Mouse (Mus musculus): ENCODE measurements around the gene Tubb3. TPM values are rescaled to one million over a fixed set of nuclear protein-coding genes. Genes with fewer than 3 reads are reported as not detected.
"Not testable (repeated sequence)": the region's sequence is repeated elsewhere in the genome, so short reads cannot be mapped to it uniquely, and the experiment has no call there.

The Tubb3 gene
- polyA plus RNA-seq, 1 experiment from 2014 or later: 11.2 TPM

DNA sequence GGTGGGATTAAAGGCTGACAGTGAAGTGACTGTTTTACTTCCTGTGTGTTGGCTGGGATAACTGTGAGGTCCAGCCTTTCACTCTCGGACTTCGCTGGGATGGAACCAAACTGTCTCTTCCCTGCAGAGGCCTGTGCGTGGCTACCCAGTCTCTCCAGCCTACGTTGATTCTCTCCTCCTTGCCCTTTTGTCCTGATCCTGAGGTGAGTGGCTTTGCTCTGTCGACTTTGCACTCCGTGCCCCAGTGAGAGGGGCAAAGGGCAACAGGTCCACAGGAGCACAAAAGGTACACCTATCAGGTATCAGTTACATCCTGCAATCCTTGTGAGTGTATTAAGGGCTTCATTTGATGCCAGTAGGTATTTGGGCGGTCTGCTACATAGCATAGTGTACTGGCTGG is 12.2 kb downstream of the Tubb3 start, which contains the start of gene Def8:
Def8 (plus strand) TSS at position 87 of the 400 bp plus-strand sequence.
- H3K9ac ChIP-seq (ENCODE audit: low read length): no peak within 1 kb of the TSS
- no peak within 1 kb of the TSS for H3K4me3 ChIP-seq (ENCODE audit: low read depth, low read length)
- no peak within 1 kb of the TSS for H3K27ac ChIP-seq (replicated peaks; ENCODE audit: low read depth, low read length)
- ATAC-seq (ENCODE audit: insufficient number of reproducible peaks, low FRiP score, low TSS enrichment, low read depth) (no peak), DNase-seq (ENCODE audit: low spot score) (no peak)
- peaks cover 7% of the 10 kb centered on the region; the same call in 1 of the 2 replicates for H3K9me3 ChIP-seq (ENCODE audit: control insufficient read depth, low read length)
- H3K4me1 ChIP-seq (ENCODE audit: control insufficient read depth, insufficient read depth, low read length): no peaks in the 10 kb centered on the region
- H3K27me3 ChIP-seq (ENCODE audit: control insufficient read depth, insufficient read depth, low read length): no peaks in the 10 kb centered on the region
- H3K36me3 ChIP-seq (ENCODE audit: control insufficient read depth, insufficient read depth, low read length): no peaks in the 10 kb centered on the region
- 0 out of 2 replicates have a peak within 1 kb of the TSS, but pooled peaks have one; percentile 16 for H3K4me2 ChIP-seq (ENCODE audit: low read depth, severe bottlenecking)
- 72% methylated on average over 7 of the region's 7 CpGs for WGBS

DNA sequence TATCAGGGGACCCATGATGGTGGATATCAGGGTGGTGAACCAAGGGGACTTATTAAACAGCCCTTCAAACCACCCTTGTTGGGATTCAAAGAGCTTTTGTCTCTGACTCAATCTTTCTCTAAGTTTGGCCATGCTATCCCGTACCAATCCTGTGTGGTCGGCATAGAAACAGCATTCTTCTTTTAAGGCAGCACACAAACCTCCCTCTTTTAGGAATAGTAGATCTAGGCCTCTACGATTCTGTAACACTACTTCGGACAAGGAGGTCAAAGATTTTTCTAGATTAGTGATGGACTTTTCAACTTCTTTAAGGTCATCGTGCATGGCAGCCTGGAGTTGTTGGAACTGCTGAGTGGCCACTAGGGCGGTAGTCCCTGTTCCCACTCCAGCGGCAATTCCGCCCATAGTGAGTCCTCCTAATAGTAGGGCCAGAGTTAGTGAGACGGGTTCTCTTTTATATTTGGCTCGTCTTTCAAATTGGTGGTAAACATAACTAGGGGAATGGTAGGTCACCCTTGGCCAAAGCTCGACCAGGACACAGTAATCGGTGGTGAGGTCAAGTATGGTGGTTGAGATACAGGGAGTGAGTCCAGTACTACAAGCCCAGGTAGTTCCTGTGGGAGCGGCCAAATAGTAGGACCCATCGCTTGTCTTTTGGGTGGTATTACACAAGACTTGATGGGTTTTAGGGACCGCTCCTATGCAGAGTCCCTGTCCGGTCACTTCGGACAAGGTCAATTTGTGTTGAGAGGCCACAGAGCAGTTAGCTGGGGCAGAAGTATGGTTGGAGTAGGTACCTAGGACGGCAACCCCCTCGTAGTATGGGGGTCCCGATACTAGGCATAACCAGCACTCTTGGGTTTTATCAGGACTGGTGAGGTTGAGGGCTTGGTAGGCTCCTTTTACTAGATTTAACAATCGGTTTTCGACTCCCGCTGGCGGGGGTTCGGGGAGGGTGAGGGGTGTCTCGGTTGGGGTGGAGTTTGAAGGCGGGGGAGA is 15.6 kb downstream of the Tubb3 start:
- ATAC-seq (ENCODE audit: insufficient number of reproducible peaks, low FRiP score, low TSS enrichment, low read depth) (no peak), DNase-seq (ENCODE audit: low spot score) (no peak)
- H3K9me3 ChIP-seq (ENCODE audit: control insufficient read depth, low read length): peaks cover 16% of the 10 kb centered on the region; the same call in 1 of the 2 replicates
- no peak overlapping the region for H3K4me3 ChIP-seq (ENCODE audit: low read depth, low read length)
- H3K27me3 ChIP-seq (ENCODE audit: control insufficient read depth, insufficient read depth, low read length): no peaks in the 10 kb centered on the region
- H3K4me1 ChIP-seq (ENCODE audit: control insufficient read depth, insufficient read depth, low read length): no peaks in the 10 kb centered on the region
- no peak overlapping the region for H3K9ac ChIP-seq (ENCODE audit: low read length)
- H3K36me3 ChIP-seq (ENCODE audit: control insufficient read depth, insufficient read depth, low read length): no peaks in the 10 kb centered on the region
- H3K27ac ChIP-seq (replicated peaks; ENCODE audit: low read depth, low read length): no peak overlapping the region
- no peak overlapping the region for H3K4me2 ChIP-seq (ENCODE audit: low read depth, severe bottlenecking)
- 96% methylated on average over 27 of the region's 27 CpGs for WGBS

DNA sequence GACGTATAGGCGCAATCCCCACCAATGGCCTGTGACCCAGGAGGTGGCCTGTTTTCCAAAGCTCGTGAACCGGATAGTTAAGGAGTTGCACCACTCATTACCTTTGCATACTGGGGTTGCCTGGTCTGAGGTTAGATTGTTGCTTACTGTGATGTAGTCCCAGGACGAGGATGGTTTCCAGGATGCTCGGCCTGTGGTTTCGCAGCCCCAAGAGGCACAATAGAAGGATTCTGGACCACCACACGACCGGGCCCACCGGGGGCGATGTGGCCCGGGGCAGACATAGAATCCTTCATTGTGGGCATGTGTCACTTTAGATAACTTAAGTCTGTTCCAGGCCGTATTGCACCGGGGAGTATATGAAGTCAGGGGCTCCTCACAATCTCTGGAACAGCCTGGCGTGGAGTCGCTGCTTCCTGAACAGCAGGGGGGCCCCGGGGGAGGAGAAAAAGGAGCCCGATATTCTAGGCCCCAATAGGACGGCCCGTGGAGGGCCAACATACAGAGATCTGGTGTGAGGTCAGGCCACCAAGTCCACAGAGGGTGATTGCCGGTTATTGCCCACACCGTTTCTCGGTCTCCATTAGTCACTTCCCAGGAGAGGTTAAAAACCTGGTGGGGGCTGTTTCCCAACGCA is 16.5 kb downstream of the Tubb3 start:
- ATAC-seq (ENCODE audit: insufficient number of reproducible peaks, low FRiP score, low TSS enrichment, low read depth) (no peak), DNase-seq (ENCODE audit: low spot score) (no peak)
- peaks cover 19% of the 10 kb centered on the region; the same call in 1 of the 2 replicates for H3K9me3 ChIP-seq (ENCODE audit: control insufficient read depth, low read length)
- H3K27me3 ChIP-seq (ENCODE audit: control insufficient read depth, insufficient read depth, low read length): no peaks in the 10 kb centered on the region
- 98% methylated on average over 24 of the region's 24 CpGs for WGBS
- no peak overlapping the region for H3K27ac ChIP-seq (replicated peaks; ENCODE audit: low read depth, low read length)
- no peak overlapping the region for H3K4me3 ChIP-seq (ENCODE audit: low read depth, low read length)
- H3K9ac ChIP-seq (ENCODE audit: low read length): no peak overlapping the region
- no peak overlapping the region for H3K4me2 ChIP-seq (ENCODE audit: low read depth, severe bottlenecking)
- H3K4me1 ChIP-seq (ENCODE audit: control insufficient read depth, insufficient read depth, low read length): no peaks in the 10 kb centered on the region
- no peaks in the 10 kb centered on the region for H3K36me3 ChIP-seq (ENCODE audit: control insufficient read depth, insufficient read depth, low read length)

DNA sequence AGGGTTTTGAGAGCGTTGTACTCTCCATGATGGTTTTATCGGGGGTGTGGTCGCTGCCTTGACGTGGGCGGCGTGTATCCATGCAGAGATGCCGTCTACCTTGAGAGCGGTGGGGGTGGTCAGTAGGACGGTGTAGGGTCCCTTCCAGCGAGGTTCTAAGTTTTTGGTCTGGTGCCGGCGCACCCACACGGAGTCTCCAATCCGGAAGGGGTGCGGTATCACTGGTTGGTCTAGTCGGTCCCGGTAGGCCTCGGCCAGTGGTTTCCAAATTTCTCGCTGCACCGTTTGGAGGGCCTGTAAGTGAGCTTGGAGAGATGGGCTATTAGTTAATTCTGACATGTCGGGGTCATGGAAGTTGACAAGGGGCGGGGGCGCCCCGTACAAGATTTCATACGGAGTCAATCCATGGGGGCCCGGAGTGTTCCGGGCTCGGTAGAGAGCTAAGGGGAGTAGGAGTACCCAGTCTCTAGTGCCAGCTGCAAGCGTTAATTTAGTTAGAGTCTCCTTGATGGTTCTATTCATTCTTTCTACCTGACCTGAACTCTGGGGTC is 17.2 kb downstream of the Tubb3 start:
- Histone ChIP-seq H3K9ac (ENCODE audit: low read length) (no peak overlapping the region), H3K4me1 (ENCODE audit: control insufficient read depth, insufficient read depth, low read length) (no peaks in the 10 kb centered on the region), H3K27me3 (ENCODE audit: control insufficient read depth, insufficient read depth, low read length) (no peaks in the 10 kb centered on the region), H3K27ac (replicated peaks; ENCODE audit: low read depth, low read length) (no peak overlapping the region), H3K36me3 (ENCODE audit: control insufficient read depth, insufficient read depth, low read length) (no peaks in the 10 kb centered on the region), H3K4me2 (ENCODE audit: low read depth, severe bottlenecking) (no peak overlapping the region), H3K4me3 (ENCODE audit: low read depth, low read length) (no peak overlapping the region), H3K9me3 (ENCODE audit: control insufficient read depth, low read length) (peaks cover 19% of the 10 kb centered on the region; the same call in 1 of the 2 replicates)
- whole genome bisulfite sequencing: 97% methylated on average over 29 of the region's 29 CpGs
- DNase-seq (ENCODE audit: low spot score) (no peak), ATAC-seq (ENCODE audit: insufficient number of reproducible peaks, low FRiP score, low TSS enrichment, low read depth) (no peak)

DNA sequence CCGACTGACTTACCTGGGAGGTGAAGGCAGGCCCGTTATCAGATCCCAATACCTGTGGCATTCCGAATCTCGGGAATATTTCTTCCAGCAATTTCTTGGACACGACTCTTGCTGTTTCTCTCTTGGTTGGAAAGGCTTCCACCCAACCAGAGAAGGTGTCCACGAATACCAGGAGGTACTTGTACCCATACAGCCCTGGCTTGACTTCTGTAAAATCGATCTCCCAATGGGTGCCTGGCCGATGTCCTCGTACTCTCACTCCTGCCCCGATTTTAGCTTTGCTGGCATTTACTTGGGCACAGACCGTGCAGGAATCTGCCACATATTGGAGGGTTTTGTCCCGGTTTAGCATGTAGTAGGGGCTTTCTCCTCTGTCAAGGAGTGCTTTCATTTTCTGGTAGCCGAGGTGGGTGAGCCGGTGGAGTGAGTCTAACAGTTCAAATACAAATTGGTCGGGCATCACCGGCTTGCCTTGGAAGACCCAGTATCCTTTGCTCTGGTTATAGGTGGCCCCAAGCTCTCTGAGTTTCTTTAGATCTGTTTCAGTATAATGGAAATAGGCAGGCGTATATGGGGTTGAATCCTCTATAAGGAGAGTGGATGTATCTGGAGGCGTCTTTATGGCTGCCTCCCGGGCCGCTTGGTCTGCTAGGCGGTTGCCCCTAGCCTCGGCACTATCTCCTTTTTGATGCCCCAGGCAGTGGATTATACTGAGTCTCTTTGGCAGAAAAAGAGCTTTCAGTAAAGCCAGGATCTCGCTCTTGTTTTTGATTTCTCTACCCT is 17.9 kb downstream of the Tubb3 start:
- H3K9ac ChIP-seq (ENCODE audit: low read length): no peak overlapping the region
- WGBS: 95% methylated on average over 23 of the region's 23 CpGs
- H3K27ac ChIP-seq (replicated peaks; ENCODE audit: low read depth, low read length): no peak overlapping the region
- peaks cover 19% of the 10 kb centered on the region; the same call in 1 of the 2 replicates for H3K9me3 ChIP-seq (ENCODE audit: control insufficient read depth, low read length)
- no peaks in the 10 kb centered on the region for H3K36me3 ChIP-seq (ENCODE audit: control insufficient read depth, insufficient read depth, low read length)
- no peak for ATAC-seq (ENCODE audit: insufficient number of reproducible peaks, low FRiP score, low TSS enrichment, low read depth)
- H3K4me1 ChIP-seq (ENCODE audit: control insufficient read depth, insufficient read depth, low read length): no peaks in the 10 kb centered on the region
- no peaks in the 10 kb centered on the region for H3K27me3 ChIP-seq (ENCODE audit: control insufficient read depth, insufficient read depth, low read length)
- no peak for DNase-seq (ENCODE audit: low spot score)
- no peak overlapping the region for H3K4me3 ChIP-seq (ENCODE audit: low read depth, low read length)
- no peak overlapping the region for H3K4me2 ChIP-seq (ENCODE audit: low read depth, severe bottlenecking)

DNA sequence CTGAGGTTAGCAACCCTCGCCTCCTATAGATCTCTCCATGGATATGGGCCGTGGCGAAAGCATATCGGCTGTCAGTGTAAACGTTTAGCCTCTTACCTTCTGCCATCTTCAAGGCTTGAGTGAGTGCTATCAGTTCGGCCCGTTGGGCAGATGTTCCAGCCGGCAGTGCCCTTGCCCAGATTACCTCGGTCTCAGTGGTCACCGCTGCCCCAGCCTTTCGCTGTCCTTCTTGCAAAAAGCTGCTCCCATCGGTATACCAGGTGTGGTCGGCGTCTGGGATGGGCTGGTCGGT is 18.4 kb downstream of the Tubb3 start:
- not testable (repeated sequence) for H3K4me1 ChIP-seq (ENCODE audit: control insufficient read depth, insufficient read depth, low read length); H3K36me3 ChIP-seq (ENCODE audit: control insufficient read depth, insufficient read depth, low read length); H3K27me3 ChIP-seq (ENCODE audit: control insufficient read depth, insufficient read depth, low read length); ATAC-seq (ENCODE audit: insufficient number of reproducible peaks, low FRiP score, low TSS enrichment, low read depth); H3K27ac ChIP-seq (replicated peaks; ENCODE audit: low read depth, low read length); H3K9ac ChIP-seq (ENCODE audit: low read length); DNase-seq (ENCODE audit: low spot score); H3K4me2 ChIP-seq (ENCODE audit: low read depth, severe bottlenecking); H3K4me3 ChIP-seq (ENCODE audit: low read depth, low read length)
- H3K9me3 ChIP-seq (ENCODE audit: control insufficient read depth, low read length): peaks cover 21% of the 10 kb centered on the region; the same call in 1 of the 2 replicates
- WGBS: 98% methylated on average over 15 of the region's 15 CpGs

DNA sequence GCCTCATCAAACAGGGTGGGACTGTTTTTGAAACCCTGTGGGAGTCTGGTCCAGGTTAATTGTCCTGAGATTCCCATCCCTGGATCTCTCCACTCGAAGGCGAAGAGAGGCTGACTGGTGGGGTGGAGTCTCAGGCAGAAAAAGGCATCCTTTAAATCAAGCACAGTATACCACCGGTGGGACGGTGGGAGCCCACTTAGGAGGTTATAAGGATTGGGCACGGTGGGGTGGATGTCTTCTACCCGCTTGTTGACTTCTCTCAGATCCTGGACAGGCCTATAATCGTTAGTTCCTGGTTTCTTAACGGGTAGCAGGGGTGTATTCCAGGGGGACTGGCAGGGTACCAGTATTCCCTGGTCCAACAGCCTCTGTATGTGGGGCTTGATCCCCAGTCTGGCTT is 19.7 kb downstream of the Tubb3 start:
- H3K4me1 ChIP-seq (ENCODE audit: control insufficient read depth, insufficient read depth, low read length); H3K4me3 ChIP-seq (ENCODE audit: low read depth, low read length); H3K9ac ChIP-seq (ENCODE audit: low read length); H3K27ac ChIP-seq (replicated peaks; ENCODE audit: low read depth, low read length); H3K4me2 ChIP-seq (ENCODE audit: low read depth, severe bottlenecking); H3K27me3 ChIP-seq (ENCODE audit: control insufficient read depth, insufficient read depth, low read length); ATAC-seq (ENCODE audit: insufficient number of reproducible peaks, low FRiP score, low TSS enrichment, low read depth); DNase-seq (ENCODE audit: low spot score); H3K36me3 ChIP-seq (ENCODE audit: control insufficient read depth, insufficient read depth, low read length): not testable (repeated sequence)
- peaks cover 21% of the 10 kb centered on the region; the same call in 1 of the 2 replicates for H3K9me3 ChIP-seq (ENCODE audit: control insufficient read depth, low read length)
- 96% methylated on average over 8 of the region's 8 CpGs for WGBS
